Mouse (Mus musculus) kidney, embryonic 15.5 days (tissue): ENCODE results near the gene Twf2. TPM values are rescaled to one million over a fixed set of nuclear protein-coding genes. Genes with fewer than 3 reads are reported as not detected.
A peak's percentile ranks its signal among the peaks of the same experiment; 100 is the strongest.

Experiments
- ATAC-seq: fragments of 200-750 bp; cut with Nextera tagmentation; replicated peaks from 2 replicates; pipeline ENCODE4 v1.8.0; 2017; ENCODE audit warnings: moderate TSS enrichment; ENCODE audit not compliant: low FRiP score
- H3K27ac ChIP-seq: fragments of 300-500 bp; sonication (generic); 2 replicates; pipeline ENCODE4 v1.5.1; 2015; ENCODE audit warnings: mild to moderate bottlenecking, inconsistent platforms
- H3K27me3 ChIP-seq: fragments of 300-500 bp; sonication (generic); 2 replicates; pipeline ENCODE4 v1.6.1; 2015; ENCODE audit warnings: inconsistent platforms
- H3K36me3 ChIP-seq: fragments of 300-500 bp; sonication (generic); 2 replicates; pipeline ENCODE4 v1.6.1; 2015; ENCODE audit warnings: inconsistent platforms
- H3K4me1 ChIP-seq: fragments of 300-500 bp; sonication (generic); 2 replicates; pipeline ENCODE4 v1.6.1; 2015; ENCODE audit warnings: inconsistent platforms
- H3K4me2 ChIP-seq: fragments of 300-500 bp; sonication (generic); 2 replicates; pipeline ENCODE4 v1.6.1; 2015; ENCODE audit warnings: moderate library complexity, mild to moderate bottlenecking, inconsistent platforms
- H3K4me3 ChIP-seq: fragments of 300-500 bp; sonication (generic); replicated peaks from 2 replicates; pipeline ENCODE4 v1.5.1; 2015; ENCODE audit warnings: mild to moderate bottlenecking, inconsistent platforms
- H3K9ac ChIP-seq: fragments of 300-500 bp; sonication (generic); 2 replicates; pipeline ENCODE4 v1.6.1; 2015; ENCODE audit warnings: mild to moderate bottlenecking, inconsistent platforms
- H3K9me3 ChIP-seq: fragments of 300-500 bp; sonication (generic); replicated peaks from 2 replicates; pipeline ENCODE4 v1.6.1; 2016; ENCODE audit warnings: inconsistent platforms
- WGBS: fragments of 180-500 bp; shearing (Covaris S2); methylation state at CpG from one replicate; pipeline ENCODE4 v1.1.7; 2015; ENCODE audit warnings: mixed read lengths; 5-methylcytosine and 5-hydroxymethylcytosine counted together
- polyA plus RNA-seq: library from polyadenylated mRNA; unstranded; fragments of >200 nt; fragmentation: Nextera tagmentation; extraction: Ambion mirVana; gene quantifications from 2 replicates; pipeline ENCODE4 v1.2.1, GENCODE M21; 2015

Gene Twf2
- polyA plus RNA-seq, 1 experiment from 2014 or later = 73.4 TPM

- no peak overlapping the region for H3K9ac ChIP-seq
- H3K4me2 ChIP-seq = no peak overlapping the region
- H3K9me3 ChIP-seq = no peaks in the 10 kb centered on the region
- H3K36me3 ChIP-seq = no peaks in the 10 kb centered on the region
- H3K27me3 ChIP-seq = peaks cover 14% of the 10 kb centered on the region
- 22% methylated on average over 8 of the region's 8 CpGs for WGBS
- no peak overlapping the region for H3K4me3 ChIP-seq
- peak overlapping the region; percentile 43; the same call in 1 of the 2 replicates for H3K27ac ChIP-seq
- peaks cover 30% of the 10 kb centered on the region for H3K4me1 ChIP-seq
- ATAC-seq = peak; percentile 63
Measured at GRCm38 (mm10) chr9:106220894-106221523, 18.1 kb downstream of the Twf2 start.

- no peak within 1 kb of the TSS for H3K9ac ChIP-seq
- ATAC-seq = no peak
- no peak within 1 kb of the TSS for H3K4me3 ChIP-seq
- peaks cover 20% of the 10 kb centered on the region for H3K27me3 ChIP-seq
- no peaks in the 10 kb centered on the region for H3K9me3 ChIP-seq
- peaks cover 36% of the 10 kb centered on the region for H3K4me1 ChIP-seq
- no peaks in the 10 kb centered on the region for H3K36me3 ChIP-seq
- peak within 1 kb of the TSS; percentile 43 for H3K27ac ChIP-seq
- WGBS = 47% methylated on average over 4 of the region's 4 CpGs
- no peak within 1 kb of the TSS for H3K4me2 ChIP-seq
Measured at GRCm38 (mm10) chr9:106222261-106222851, 19.4 kb downstream of the Twf2 start, which contains the start of gene Tlr9. TSS of gene Tlr9 (plus strand) at chr9:106222598.

- Histone ChIP-seq H3K27ac (no peak overlapping the region), H3K4me1 (peaks cover 36% of the 10 kb centered on the region), H3K4me2 (no peak overlapping the region), H3K4me3 (no peak overlapping the region), H3K9me3 (no peaks in the 10 kb centered on the region), H3K27me3 (peaks cover 20% of the 10 kb centered on the region), H3K9ac (no peak overlapping the region), H3K36me3 (no peaks in the 10 kb centered on the region)
- 84% methylated on average over 4 of the region's 4 CpGs for WGBS
- ATAC-seq = no peak
Measured at GRCm38 (mm10) chr9:106222994-106223393, 20.1 kb downstream of the Twf2 start.

- Histone ChIP-seq H3K9me3 (no peaks in the 10 kb centered on the region), H3K27me3 (peaks cover 20% of the 10 kb centered on the region), H3K9ac (0 out of 2 replicates have a peak overlapping the region, but pooled peaks have one; percentile 21), H3K4me3 (peak overlapping the region; percentile 39), H3K4me2 (peak overlapping the region; percentile 77), H3K27ac (0 out of 2 replicates have a peak overlapping the region, but pooled peaks have one; percentile 64), H3K4me1 (peaks cover 35% of the 10 kb centered on the region), H3K36me3 (no peaks in the 10 kb centered on the region)
- 48% methylated on average over 24 of the region's 24 CpGs for WGBS
- ATAC-seq = no peak
Measured at GRCm38 (mm10) chr9:106225469-106226150, 22.7 kb downstream of the Twf2 start.

GRCm38 (mm10) chr9:106226151-106226682 is 23.3 kb downstream of the Twf2 start:
- no peaks in the 10 kb centered on the region for H3K36me3 ChIP-seq
- H3K9me3 ChIP-seq = no peaks in the 10 kb centered on the region
- H3K4me3 ChIP-seq = peak overlapping the region; percentile 39
- H3K27ac ChIP-seq = peak overlapping the region; percentile 64; the same call in 1 of the 2 replicates
- H3K4me2 ChIP-seq = peak overlapping the region; percentile 77
- whole genome bisulfite sequencing = 8% methylated on average over 34 of the region's 34 CpGs
- 0 out of 2 replicates have a peak overlapping the region, but pooled peaks have one; percentile 21 for H3K9ac ChIP-seq
- peak; percentile 72 for ATAC-seq
- H3K4me1 ChIP-seq = peaks cover 31% of the 10 kb centered on the region
- H3K27me3 ChIP-seq = peaks cover 20% of the 10 kb centered on the region

- Histone ChIP-seq H3K4me3 (no peak overlapping the region), H3K4me1 (peaks cover 16% of the 10 kb centered on the region), H3K9me3 (no peaks in the 10 kb centered on the region), H3K27me3 (peaks cover 20% of the 10 kb centered on the region), H3K27ac (no peak overlapping the region), H3K4me2 (no peak overlapping the region), H3K9ac (no peak overlapping the region), H3K36me3 (peaks cover 10% of the 10 kb centered on the region)
- ATAC-seq = no peak
- 73% methylated on average over 8 of the region's 8 CpGs for WGBS
Measured at GRCm38 (mm10) chr9:106227790-106228429, 25.0 kb downstream of the Twf2 start.

- H3K4me2 ChIP-seq = no peak overlapping the region
- H3K4me1 ChIP-seq = peaks cover 14% of the 10 kb centered on the region
- no peak overlapping the region for H3K27ac ChIP-seq
- H3K27me3 ChIP-seq = peaks cover 13% of the 10 kb centered on the region
- 71% methylated on average over 9 of the region's 9 CpGs for WGBS
- H3K9ac ChIP-seq = no peak overlapping the region
- peaks cover 33% of the 10 kb centered on the region for H3K36me3 ChIP-seq
- H3K4me3 ChIP-seq = no peak overlapping the region
- no peak for ATAC-seq
- no peaks in the 10 kb centered on the region for H3K9me3 ChIP-seq
Measured at GRCm38 (mm10) chr9:106230051-106230733, 27.3 kb downstream of the Twf2 start.

GRCm38 (mm10) chr9:106230734-106231106 is 27.8 kb downstream of the Twf2 start:
- peaks cover 17% of the 10 kb centered on the region for H3K4me1 ChIP-seq
- no peak for ATAC-seq
- H3K9ac ChIP-seq = no peak overlapping the region
- peaks cover 39% of the 10 kb centered on the region for H3K36me3 ChIP-seq
- H3K4me2 ChIP-seq = no peak overlapping the region
- H3K4me3 ChIP-seq = no peak overlapping the region
- H3K9me3 ChIP-seq = no peaks in the 10 kb centered on the region
- WGBS = 52% methylated on average over 3 of the region's 3 CpGs
- H3K27ac ChIP-seq = no peak overlapping the region
- peaks cover 9% of the 10 kb centered on the region for H3K27me3 ChIP-seq

- H3K36me3 ChIP-seq = peaks cover 44% of the 10 kb centered on the region
- no peak for ATAC-seq
- H3K4me2 ChIP-seq = no peak overlapping the region
- no peak overlapping the region for H3K27ac ChIP-seq
- peaks cover 15% of the 10 kb centered on the region for H3K4me1 ChIP-seq
- peaks cover 4% of the 10 kb centered on the region; the same call in 1 of the 2 replicates for H3K27me3 ChIP-seq
- no peak overlapping the region for H3K4me3 ChIP-seq
- no peak overlapping the region for H3K9ac ChIP-seq
- H3K9me3 ChIP-seq = no peaks in the 10 kb centered on the region
- 78% methylated on average over 7 of the region's 7 CpGs for WGBS
Measured at GRCm38 (mm10) chr9:106231220-106231619, 28.3 kb downstream of the Twf2 start.

- ATAC-seq = no peak
- WGBS = 87% methylated on average over 4 of the region's 4 CpGs
- no peak overlapping the region for H3K4me3 ChIP-seq
Measured at GRCm38 (mm10) chr9:106231816-106232215, 28.9 kb downstream of the Twf2 start.

GRCm38 (mm10) chr9:106232956-106233355 is 30.0 kb downstream of the Twf2 start:
- Histone ChIP-seq H3K9me3 (no peaks in the 10 kb centered on the region), H3K9ac (no peak overlapping the region), H3K27me3 (no peaks in the 10 kb centered on the region), H3K4me3 (no peak overlapping the region), H3K27ac (no peak overlapping the region), H3K36me3 (peaks cover 61% of the 10 kb centered on the region), H3K4me1 (peaks cover 12% of the 10 kb centered on the region), H3K4me2 (no peak overlapping the region)
- WGBS = 86% methylated on average over 3 of the region's 3 CpGs
- no peak for ATAC-seq

More at GRCm38 (mm10) chr9:106231816-106232215, 28.9 kb downstream of the Twf2 start:
- Histone ChIP-seq H3K36me3 (peaks cover 50% of the 10 kb centered on the region), H3K9ac (no peak overlapping the region), H3K4me2 (no peak overlapping the region), H3K27ac (no peak overlapping the region), H3K9me3 (no peaks in the 10 kb centered on the region), H3K4me1 (peaks cover 12% of the 10 kb centered on the region), H3K27me3 (peaks cover 3% of the 10 kb centered on the region; the same call in 1 of the 2 replicates)
